Mouse (Mus musculus) neural tube, embryonic 11.5 days (tissue): ENCODE results near the gene Celf5. TPM values are rescaled to one million over a fixed set of nuclear protein-coding genes. Genes with fewer than 3 reads are reported as not detected.

Source experiments
- ATAC-seq: fragments of 200-750 bp; cut with Nextera tagmentation; 2 replicates; pipeline ENCODE4 v1.8.0; 2017; ENCODE audit warnings: moderate number of reproducible peaks, mild to moderate bottlenecking, moderate TSS enrichment, moderate library complexity; ENCODE audit not compliant: insufficient read depth, low FRiP score, low TSS enrichment
- DNase-seq: peaks from one replicate; pipeline ENCODE4 v3.0.0-alpha.2; 2015; ENCODE audit warnings: low spot score
- H3K27ac ChIP-seq: fragments of 300-500 bp; sonication (generic); 2 replicates; pipeline ENCODE4 v1.5.1; 2014; ENCODE audit warnings: low read depth, mild to moderate bottlenecking, low read length
- H3K27me3 ChIP-seq: fragments of 300-500 bp; sonication (generic); 2 replicates; pipeline ENCODE4 v1.6.1; 2014; ENCODE audit warnings: mild to moderate bottlenecking, low read length, mixed read lengths; ENCODE audit not compliant: control insufficient read depth, insufficient read depth
- H3K36me3 ChIP-seq: fragments of 300-500 bp; sonication (generic); 2 replicates; pipeline ENCODE4 v1.6.1; 2014; ENCODE audit warnings: mild to moderate bottlenecking, low read length, moderate library complexity, mixed read lengths; ENCODE audit not compliant: control insufficient read depth, insufficient read depth
- H3K4me1 ChIP-seq: fragments of 300-500 bp; sonication (generic); 2 replicates; pipeline ENCODE4 v1.6.1; 2014; ENCODE audit warnings: low read length, mixed read lengths; ENCODE audit not compliant: control insufficient read depth, insufficient read depth
- H3K4me2 ChIP-seq: fragments of 300-500 bp; sonication (generic); 2 replicates; pipeline ENCODE4 v1.6.1; 2014; ENCODE audit warnings: low read depth, mild to moderate bottlenecking, moderate library complexity
- H3K4me3 ChIP-seq: fragments of 300-500 bp; sonication (generic); 2 replicates; pipeline ENCODE4 v1.5.1; 2014; ENCODE audit warnings: low read depth, low read length
- H3K9ac ChIP-seq: fragments of 300-500 bp; sonication (generic); 2 replicates; pipeline ENCODE4 v1.6.1; 2014; ENCODE audit warnings: mild to moderate bottlenecking, low read length
- H3K9me3 ChIP-seq: fragments of 300-500 bp; sonication (generic); 2 replicates; pipeline ENCODE4 v1.6.1; 2016; ENCODE audit warnings: low read length; ENCODE audit not compliant: control insufficient read depth
- WGBS: fragments of 180-500 bp; shearing (Covaris S2); extraction: QIAGEN DNeasy Blood & Tissue Kit; methylation state at CpG from one replicate; pipeline ENCODE4 v1.1.7; 2014; 5-methylcytosine and 5-hydroxymethylcytosine counted together
- polyA plus RNA-seq: library from polyadenylated mRNA; unstranded; fragments of >200 nt; fragmentation: Nextera tagmentation; extraction: Ambion mirVana; gene quantifications from 2 replicates; pipeline ENCODE4 v1.2.1, GENCODE M21; 2014

The Celf5 gene
- polyA plus RNA-seq, 1 experiment from 2014 or later, result 11.1 TPM

- H3K4me1 ChIP-seq, result peaks cover 16% of the 10 kb centered on the region
- 83% methylated on average over 40 of the region's 40 CpGs for WGBS
- ATAC-seq, result no peak
Measured at GRCm38 (mm10) chr10:81420191-81420767, 62.2 kb downstream of the Celf5 start.

GRCm38 (mm10) chr10:81419111-81419928 is 63.2 kb downstream of the Celf5 start:
- WGBS, result 93% methylated on average over 10 of the region's 10 CpGs
- Histone ChIP-seq H3K9me3 (no peaks in the 10 kb centered on the region), H3K36me3 (no peaks in the 10 kb centered on the region), H3K4me3 (no peak overlapping the region), H3K27me3 (peaks cover 12% of the 10 kb centered on the region; the same call in 1 of the 2 replicates), H3K27ac (no peak overlapping the region), H3K9ac (no peak overlapping the region), H3K4me1 (peaks cover 20% of the 10 kb centered on the region), H3K4me2 (no peak overlapping the region)
- ATAC-seq (no peak), DNase-seq (peak; percentile 7)

More at GRCm38 (mm10) chr10:81420191-81420767, 62.2 kb downstream of the Celf5 start:
- Histone ChIP-seq H3K36me3 (no peaks in the 10 kb centered on the region), H3K4me3 (no peak overlapping the region), H3K9me3 (no peaks in the 10 kb centered on the region), H3K27ac (no peak overlapping the region), H3K4me2 (no peak overlapping the region), H3K9ac (no peak overlapping the region), H3K27me3 (peaks cover 21% of the 10 kb centered on the region)
- peak; percentile 5 for DNase-seq

- no peaks in the 10 kb centered on the region for H3K9me3 ChIP-seq
- DNase-seq, result peak; percentile 19
- no peaks in the 10 kb centered on the region for H3K36me3 ChIP-seq
- peaks cover 26% of the 10 kb centered on the region for H3K4me1 ChIP-seq
- H3K27me3 ChIP-seq, result 0 out of 2 replicates have a peak, but pooled peaks cover 6% of the 10 kb centered on the region
- no peak overlapping the region for H3K9ac ChIP-seq
- H3K4me3 ChIP-seq, result no peak overlapping the region
- WGBS, result 41% methylated on average over 11 of the region's 11 CpGs
- no peak overlapping the region for H3K27ac ChIP-seq
- ATAC-seq, result no peak
- no peak overlapping the region for H3K4me2 ChIP-seq
Measured at GRCm38 (mm10) chr10:81418216-81419070, 64.1 kb downstream of the Celf5 start.

- H3K9me3 ChIP-seq, result no peaks in the 10 kb centered on the region
- WGBS, result 43% methylated on average over 12 of the region's 12 CpGs
- peak overlapping the region; percentile 7; the same call in 1 of the 2 replicates for H3K27ac ChIP-seq
- peak overlapping the region; percentile 24 for H3K4me3 ChIP-seq
- ATAC-seq (no peak), DNase-seq (peak; percentile 18)
- H3K36me3 ChIP-seq, result no peaks in the 10 kb centered on the region
- H3K9ac ChIP-seq, result peak overlapping the region; percentile 54
- peak overlapping the region; percentile 60 for H3K4me2 ChIP-seq
- peaks cover 26% of the 10 kb centered on the region for H3K4me1 ChIP-seq
- 0 out of 2 replicates have a peak, but pooled peaks cover 6% of the 10 kb centered on the region for H3K27me3 ChIP-seq
Measured at GRCm38 (mm10) chr10:81417227-81418215, 65.0 kb downstream of the Celf5 start.

- H3K27ac ChIP-seq, result peak overlapping the region; percentile 7; the same call in 1 of the 2 replicates
- peak overlapping the region; percentile 54 for H3K9ac ChIP-seq
- peak overlapping the region; percentile 60 for H3K4me2 ChIP-seq
- peak overlapping the region; percentile 24 for H3K4me3 ChIP-seq
- DNase-seq, result peak; percentile 77
- ATAC-seq, result peak; percentile 49
- no peaks in the 10 kb centered on the region for H3K27me3 ChIP-seq
- 0% methylated on average over 19 of the region's 26 CpGs for WGBS
- peaks cover 34% of the 10 kb centered on the region for H3K4me1 ChIP-seq
- H3K9me3 ChIP-seq, result no peaks in the 10 kb centered on the region
- no peaks in the 10 kb centered on the region for H3K36me3 ChIP-seq
Measured at GRCm38 (mm10) chr10:81416581-81417226, 65.8 kb downstream of the Celf5 start.

GRCm38 (mm10) chr10:81415549-81416310 is 66.8 kb downstream of the Celf5 start:
- WGBS, result 69% methylated on average over 17 of the region's 17 CpGs
- H3K36me3 ChIP-seq, result no peaks in the 10 kb centered on the region
- H3K27me3 ChIP-seq, result no peaks in the 10 kb centered on the region
- H3K4me2 ChIP-seq, result no peak overlapping the region
- H3K9me3 ChIP-seq, result no peaks in the 10 kb centered on the region
- DNase-seq (peak; percentile 11), ATAC-seq (no peak)
- no peak overlapping the region for H3K9ac ChIP-seq
- peaks cover 40% of the 10 kb centered on the region for H3K4me1 ChIP-seq
- H3K27ac ChIP-seq, result no peak overlapping the region
- no peak overlapping the region for H3K4me3 ChIP-seq

- Histone ChIP-seq H3K27ac (no peak overlapping the region), H3K4me3 (no peak overlapping the region), H3K9me3 (no peaks in the 10 kb centered on the region), H3K4me1 (peaks cover 40% of the 10 kb centered on the region), H3K9ac (no peak overlapping the region), H3K27me3 (no peaks in the 10 kb centered on the region), H3K4me2 (no peak overlapping the region), H3K36me3 (no peaks in the 10 kb centered on the region)
- no peak for ATAC-seq
- no peak for DNase-seq
- WGBS, result 80% methylated on average over 5 of the region's 5 CpGs
Measured at GRCm38 (mm10) chr10:81415146-81415545, 67.4 kb downstream of the Celf5 start.
